ENCODE assay signal across 8 mouse cellular contexts in genomic region chr13:106835844-106836526, GRCm38 (mm10).
A peak's percentile ranks its signal among the peaks of the same experiment; 100 is the strongest.
DNase-seq lines count a peak whose midpoint lies in the region; ATAC-seq and TF ChIP-seq lines count a peak whose summit lies in the region.

No protein-coding gene starts in this region.

- H3K27ac ChIP-seq in forebrain, embryonic 13.5 days: no peak overlapping the region
- no peak overlapping the region for H3K27ac ChIP-seq in forebrain, embryonic 12.5 days
- H3K27ac ChIP-seq in intestine, embryonic 16.5 days (ENCODE audit: low read length): no peak overlapping the region
- peak overlapping the region; percentile 59 for H3K27ac ChIP-seq in thymus, adult 2 months (ENCODE audit: control insufficient read depth, insufficient read depth, low read length)

- TF ChIP-seq CTCF in thymus, adult 2 months (IDR thresholded peaks at IDR 0.05; ENCODE audit: borderline replicate concordance, control insufficient read depth, extremely low read depth, insufficient read depth, low read length, poor library complexity): no peak

- peak; percentile 84 for DNase-seq in CD4-positive, CD25-positive, alpha-beta regulatory T cell, adult 2 months (ENCODE audit: low read depth, low spot score)
- peak; percentile 17 for DNase-seq in embryo, embryonic 9.5 days (ENCODE audit: extremely low spot score)
- DNase-seq in lung, postnatal 10 days: peak; percentile 63
- peak; percentile 53 for DNase-seq in thymus, adult 2 months
- no peak for DNase-seq in right cerebral cortex, postnatal 4 days

- no peaks in the 10 kb centered on the region for H3K27me3 ChIP-seq in forebrain, embryonic 13.5 days
- H3K27me3 ChIP-seq in forebrain, embryonic 12.5 days: no peaks in the 10 kb centered on the region
- H3K27me3 ChIP-seq in intestine, embryonic 16.5 days (replicated peaks; ENCODE audit: control insufficient read depth, insufficient read depth, low read length): no peaks in the 10 kb centered on the region
- H3K27me3 ChIP-seq in thymus, adult 2 months (ENCODE audit: control insufficient read depth, insufficient read depth, low read length): no peaks in the 10 kb centered on the region

- TF ChIP-seq POLR2A in thymus, adult 2 months (IDR thresholded peaks at IDR 0.05; ENCODE audit: control insufficient read depth, extremely low read depth, insufficient read depth, low read length, poor library complexity): no peak

- WGBS in forebrain, embryonic 13.5 days: 84% methylated on average over 15 of the region's 15 CpGs
- WGBS in forebrain, embryonic 12.5 days: 82% methylated on average over 15 of the region's 15 CpGs
- 53% methylated on average over 15 of the region's 15 CpGs for WGBS in intestine, embryonic 16.5 days
- WGBS in thymus, adult 2 months: 4% methylated on average over 15 of the region's 15 CpGs

- H3K9me3 ChIP-seq in forebrain, embryonic 13.5 days (replicated peaks): no peaks in the 10 kb centered on the region
- H3K9me3 ChIP-seq in forebrain, embryonic 12.5 days: no peaks in the 10 kb centered on the region
- H3K9me3 ChIP-seq in intestine, embryonic 16.5 days (ENCODE audit: control insufficient read depth, low read length): no peaks in the 10 kb centered on the region

- no peaks in the 10 kb centered on the region for H3K4me1 ChIP-seq in forebrain, embryonic 13.5 days
- H3K4me1 ChIP-seq in forebrain, embryonic 12.5 days: no peaks in the 10 kb centered on the region
- no peaks in the 10 kb centered on the region for H3K4me1 ChIP-seq in intestine, embryonic 16.5 days (ENCODE audit: control insufficient read depth, insufficient read depth, low read length)
- H3K4me1 ChIP-seq in thymus, adult 2 months (replicated peaks; ENCODE audit: control insufficient read depth, insufficient read depth, low read length): peaks cover 2% of the 10 kb centered on the region; the same call in 1 of the 2 replicates

- peaks cover 5% of the 10 kb centered on the region for H3K36me3 ChIP-seq in forebrain, embryonic 13.5 days (ENCODE audit: poor library complexity, severe bottlenecking)
- peaks cover 9% of the 10 kb centered on the region for H3K36me3 ChIP-seq in forebrain, embryonic 12.5 days (replicated peaks)
- no peaks in the 10 kb centered on the region for H3K36me3 ChIP-seq in intestine, embryonic 16.5 days (ENCODE audit: control insufficient read depth, insufficient read depth, low read length)
- H3K36me3 ChIP-seq in thymus, adult 2 months (ENCODE audit: control insufficient read depth, insufficient read depth, low read length): no peaks in the 10 kb centered on the region

- ATAC-seq in forebrain, embryonic 13.5 days: 0 out of 2 replicates have a peak, but pooled peaks have one; percentile 45
- no peak for ATAC-seq in forebrain, embryonic 12.5 days (ENCODE audit: low FRiP score)
- 0 out of 2 replicates have a peak, but pooled peaks have one; percentile 55 for ATAC-seq in intestine, embryonic 16.5 days

- H3K4me3 ChIP-seq in forebrain, embryonic 13.5 days: no peak overlapping the region
- no peak overlapping the region for H3K4me3 ChIP-seq in forebrain, embryonic 12.5 days (replicated peaks)
- H3K4me3 ChIP-seq in intestine, embryonic 16.5 days (ENCODE audit: low read length): 0 out of 2 replicates have a peak overlapping the region, but pooled peaks have one; percentile 21
- peak overlapping the region; percentile 49 for H3K4me3 ChIP-seq in thymus, adult 2 months (ENCODE audit: control insufficient read depth, insufficient read depth, low read length)

- no peak overlapping the region for H3K9ac ChIP-seq in forebrain, embryonic 13.5 days
- H3K9ac ChIP-seq in forebrain, embryonic 12.5 days: no peak overlapping the region
- no peak overlapping the region for H3K9ac ChIP-seq in intestine, embryonic 16.5 days (ENCODE audit: low read depth, low read length)

- no peak overlapping the region for H3K4me2 ChIP-seq in forebrain, embryonic 13.5 days
- no peak overlapping the region for H3K4me2 ChIP-seq in forebrain, embryonic 12.5 days
- no peak overlapping the region; the same call in 1 of the 2 replicates for H3K4me2 ChIP-seq in intestine, embryonic 16.5 days (ENCODE audit: low read depth, low read length)

Comparison
In these comparisons a context has a peak if more than half of its experiments do, and no peak if none do; other contexts are left out.
1. H3K4me3 ChIP-seq: peak in intestine, embryonic 16.5 days (single experiment) and thymus, adult 2 months (single experiment); none in forebrain, embryonic 13.5 days (single experiment) and forebrain, embryonic 12.5 days (single experiment).